Mouse (Mus musculus) embryonic facial prominence, embryonic 11.5 days (tissue): Measurements from ENCODE around the gene Ilkap. TPM values are rescaled to one million over a fixed set of nuclear protein-coding genes. Genes with fewer than 3 reads are reported as not detected.
A peak's percentile ranks its signal among the peaks of the same experiment; 100 is the strongest.

Experiments
- ATAC-seq: fragments of 200-750 bp; cut with Nextera tagmentation; replicated peaks from 2 replicates; pipeline ENCODE4 v1.8.0; 2017; ENCODE audit warnings: low read depth; ENCODE audit not compliant: insufficient number of reproducible peaks, low FRiP score, low TSS enrichment
- DNase-seq: peaks from one replicate; pipeline ENCODE4 v3.0.0-alpha.2; 2015; ENCODE audit warnings: low spot score
- H3K27ac ChIP-seq: fragments of 300-500 bp; sonication (generic); replicated peaks from 2 replicates; pipeline ENCODE4 v1.5.1; 2014; ENCODE audit warnings: mild to moderate bottlenecking, low read depth, low read length, control low read depth
- H3K27me3 ChIP-seq: fragments of 300-500 bp; sonication (generic); 2 replicates; pipeline ENCODE4 v1.6.1; 2014; ENCODE audit warnings: mild to moderate bottlenecking, low read length, moderate library complexity, mixed read lengths; ENCODE audit not compliant: control insufficient read depth, insufficient read depth
- H3K36me3 ChIP-seq: fragments of 300-500 bp; sonication (generic); replicated peaks from 2 replicates; pipeline ENCODE4 v1.6.1; 2014; ENCODE audit warnings: low read depth, mild to moderate bottlenecking, low read length, moderate library complexity, mixed read lengths; ENCODE audit not compliant: control insufficient read depth, insufficient read depth
- H3K4me1 ChIP-seq: fragments of 300-500 bp; sonication (generic); 2 replicates; pipeline ENCODE4 v1.6.1; 2014; ENCODE audit warnings: low read length, mixed read lengths; ENCODE audit not compliant: control insufficient read depth, insufficient read depth
- H3K4me2 ChIP-seq: fragments of 300-500 bp; sonication (generic); 2 replicates; pipeline ENCODE4 v1.6.1; 2014; ENCODE audit warnings: low read depth, mild to moderate bottlenecking, control low read depth, low read length, moderate library complexity
- H3K4me3 ChIP-seq: fragments of 300-500 bp; sonication (generic); 2 replicates; pipeline ENCODE4 v1.5.1; 2014; ENCODE audit warnings: low read depth, low read length, control low read depth
- H3K9ac ChIP-seq: fragments of 300-500 bp; sonication (generic); replicated peaks from 2 replicates; pipeline ENCODE4 v1.6.1; 2014; ENCODE audit warnings: mild to moderate bottlenecking, control low read depth, low read length
- H3K9me3 ChIP-seq: fragments of 300-500 bp; sonication (generic); replicated peaks from 2 replicates; pipeline ENCODE4 v1.6.1; 2016; ENCODE audit warnings: mild to moderate bottlenecking, low read length, inconsistent platforms, mixed read lengths; ENCODE audit not compliant: control insufficient read depth
- WGBS: fragments of 180-500 bp; shearing (Covaris S2); extraction: QIAGEN DNeasy Blood & Tissue Kit; methylation state at CpG from one replicate; pipeline ENCODE4 v1.1.7; 2014; 5-methylcytosine and 5-hydroxymethylcytosine counted together
- polyA plus RNA-seq: library from polyadenylated mRNA; unstranded; fragments of >200 nt; fragmentation: Nextera tagmentation; extraction: Ambion mirVana; gene quantifications from 2 replicates; pipeline ENCODE4 v1.2.1, GENCODE M21; 2014

Gene Ilkap
- polyA plus RNA-seq, 1 experiment from 2014 or later: 178 TPM

DNA sequence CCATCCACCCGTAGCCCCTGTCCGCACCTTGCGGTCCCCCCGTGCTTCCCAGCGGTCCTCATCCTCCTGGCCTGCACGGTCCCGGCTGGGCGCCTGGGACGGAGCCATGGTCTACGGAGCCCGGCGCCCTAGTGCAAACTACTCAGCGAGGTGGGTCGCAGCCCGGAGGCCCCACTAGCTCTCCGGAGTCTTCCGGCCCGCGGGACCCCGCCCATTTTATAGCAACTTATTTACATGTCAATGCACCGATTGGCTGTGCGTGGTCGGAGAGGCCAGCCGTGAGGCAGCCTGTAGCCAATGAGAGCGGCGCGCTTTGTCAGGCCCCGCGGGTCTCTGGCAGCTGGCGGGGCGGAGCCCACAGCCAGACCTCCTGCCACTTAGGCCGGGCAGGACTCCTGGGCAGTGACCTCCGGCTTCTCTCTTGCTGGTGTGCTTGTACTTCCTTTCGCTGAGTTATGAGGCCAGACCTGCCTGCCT lies 14.5 kb upstream of the Ilkap start:
- H3K4me2 ChIP-seq: peak overlapping the region; percentile 95
- ATAC-seq (peak; percentile 91), DNase-seq (peak; percentile 98)
- WGBS: under 1% methylated on average over 34 of the region's 34 CpGs
- H3K4me3 ChIP-seq: peak overlapping the region; percentile 80
- peaks cover 4% of the 10 kb centered on the region; the same call in 1 of the 2 replicates for H3K4me1 ChIP-seq
- H3K27me3 ChIP-seq: no peaks in the 10 kb centered on the region
- H3K27ac ChIP-seq: peak overlapping the region; percentile 63
- peak overlapping the region; percentile 84 for H3K9ac ChIP-seq
- no peaks in the 10 kb centered on the region for H3K9me3 ChIP-seq
- H3K36me3 ChIP-seq: no peaks in the 10 kb centered on the region; the same call in 1 of the 2 replicates

DNA sequence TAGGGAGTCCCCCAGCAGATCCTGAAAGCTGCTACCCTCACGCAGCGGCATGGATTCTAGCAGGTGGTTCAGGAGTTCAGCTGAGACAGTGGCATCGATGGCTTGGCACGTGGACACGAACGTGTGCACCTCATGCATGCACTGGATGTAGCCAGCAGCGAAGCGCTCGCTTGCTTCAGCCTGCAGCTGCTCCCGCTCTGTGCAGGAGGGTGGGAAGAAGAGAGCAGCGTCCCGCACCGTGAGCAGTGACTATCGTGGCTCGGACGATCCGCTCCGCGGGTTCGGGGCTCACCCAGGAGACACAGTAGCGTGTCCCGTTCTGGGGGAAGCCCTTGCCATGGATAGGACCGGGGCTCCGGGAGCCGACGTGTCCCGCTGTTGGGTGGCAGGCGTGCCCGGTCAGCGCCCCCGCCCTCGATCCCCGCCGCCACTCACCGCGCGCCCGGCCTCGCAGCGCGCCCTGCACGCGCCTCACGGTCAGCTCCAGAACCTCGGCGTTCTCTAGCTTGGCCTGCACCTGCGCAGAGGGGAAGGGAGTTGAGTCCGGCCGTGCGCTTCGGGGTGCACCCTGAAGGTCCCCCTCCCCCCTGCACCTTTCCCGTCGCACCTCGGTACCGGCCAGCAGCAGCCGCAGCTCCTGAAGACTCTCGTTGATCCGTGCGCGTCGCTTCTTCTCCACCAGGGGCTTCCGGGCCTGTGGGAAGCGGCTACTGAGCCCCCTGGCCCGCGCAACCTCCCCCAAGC lies 13.8 kb upstream of the Ilkap start:
- Histone ChIP-seq H3K4me1 (peaks cover 4% of the 10 kb centered on the region; the same call in 1 of the 2 replicates), H3K4me2 (peak overlapping the region; percentile 95), H3K9ac (peak overlapping the region; percentile 84), H3K36me3 (no peaks in the 10 kb centered on the region; the same call in 1 of the 2 replicates), H3K9me3 (no peaks in the 10 kb centered on the region), H3K27ac (peak overlapping the region; percentile 63), H3K4me3 (peak overlapping the region; percentile 80), H3K27me3 (no peaks in the 10 kb centered on the region)
- 6% methylated on average over 56 of the region's 65 CpGs for WGBS
- peak; percentile 68 for DNase-seq
- peak; percentile 11 for ATAC-seq

GRCm38 (mm10) chr1:91411631-91412285 lies 13.1 kb upstream of the Ilkap start:
- H3K4me2 ChIP-seq: peak overlapping the region; percentile 95
- H3K4me1 ChIP-seq: peaks cover 4% of the 10 kb centered on the region; the same call in 1 of the 2 replicates
- 65% methylated on average over 8 of the region's 8 CpGs for WGBS
- DNase-seq: no peak
- peak overlapping the region; percentile 84 for H3K9ac ChIP-seq
- H3K9me3 ChIP-seq: no peaks in the 10 kb centered on the region
- ATAC-seq: no peak
- H3K4me3 ChIP-seq: peak overlapping the region; percentile 80
- no peaks in the 10 kb centered on the region; the same call in 1 of the 2 replicates for H3K36me3 ChIP-seq
- H3K27ac ChIP-seq: no peak overlapping the region
- H3K27me3 ChIP-seq: no peaks in the 10 kb centered on the region

GRCm38 (mm10) chr1:91407819-91408218 lies 9.2 kb upstream of the Ilkap start:
- H3K4me1 ChIP-seq: peaks cover 4% of the 10 kb centered on the region; the same call in 1 of the 2 replicates
- DNase-seq: no peak
- WGBS: 86% methylated on average over 4 of the region's 4 CpGs
- H3K4me2 ChIP-seq: no peak overlapping the region
- no peak for ATAC-seq
- no peak overlapping the region for H3K4me3 ChIP-seq
- H3K9ac ChIP-seq: no peak overlapping the region
- H3K36me3 ChIP-seq: no peaks in the 10 kb centered on the region; the same call in 1 of the 2 replicates
- H3K27me3 ChIP-seq: no peaks in the 10 kb centered on the region
- no peak overlapping the region for H3K27ac ChIP-seq
- no peaks in the 10 kb centered on the region for H3K9me3 ChIP-seq

GRCm38 (mm10) chr1:91405406-91406169 lies 7.0 kb upstream of the Ilkap start:
- Histone ChIP-seq H3K9ac (no peak overlapping the region), H3K36me3 (no peaks in the 10 kb centered on the region)
- 62% methylated on average over 23 of the region's 23 CpGs for whole genome bisulfite sequencing

GRCm38 (mm10) chr1:91404976-91405375 lies 6.4 kb upstream of the Ilkap start:
- no peak overlapping the region for H3K4me2 ChIP-seq
- H3K4me3 ChIP-seq: no peak overlapping the region
- no peaks in the 10 kb centered on the region for H3K4me1 ChIP-seq
- WGBS: 28% methylated on average over 1 of the region's 1 CpGs
- no peak for ATAC-seq
- H3K27ac ChIP-seq: no peak overlapping the region
- H3K9ac ChIP-seq: no peak overlapping the region
- no peaks in the 10 kb centered on the region for H3K36me3 ChIP-seq
- DNase-seq: no peak
- no peaks in the 10 kb centered on the region for H3K27me3 ChIP-seq
- no peaks in the 10 kb centered on the region for H3K9me3 ChIP-seq

More at GRCm38 (mm10) chr1:91405406-91406169, 7.0 kb upstream of the Ilkap start:
- no peaks in the 10 kb centered on the region for H3K4me1 ChIP-seq
- H3K4me2 ChIP-seq: no peak overlapping the region
- DNase-seq: no peak
- no peaks in the 10 kb centered on the region for H3K27me3 ChIP-seq
- no peak overlapping the region for H3K4me3 ChIP-seq
- no peak for ATAC-seq
- no peaks in the 10 kb centered on the region for H3K9me3 ChIP-seq
- no peak overlapping the region for H3K27ac ChIP-seq

DNA sequence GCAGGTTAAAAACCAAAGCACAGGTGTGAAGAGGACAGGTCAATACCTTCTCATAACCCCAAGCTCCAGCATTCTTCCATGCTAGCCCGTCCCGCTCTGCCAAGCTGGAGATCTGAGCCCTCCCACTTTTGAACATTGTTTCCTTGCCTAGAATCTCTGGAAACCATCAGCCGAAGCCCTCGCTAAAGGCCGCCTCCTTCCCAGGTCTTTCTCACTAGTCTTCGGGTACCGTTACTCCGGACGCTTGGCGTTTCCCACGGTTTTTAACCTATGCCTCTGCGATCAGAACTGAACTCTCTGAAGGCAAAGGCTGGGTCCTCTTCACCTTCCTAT lies 722 bp downstream of the Ilkap start:
- peak overlapping the region; percentile 79 for H3K4me2 ChIP-seq
- H3K4me1 ChIP-seq: no peaks in the 10 kb centered on the region
- no peak overlapping the region; the same call in 1 of the 2 replicates for H3K27ac ChIP-seq
- H3K9ac ChIP-seq: peak overlapping the region; percentile 94
- no peaks in the 10 kb centered on the region for H3K27me3 ChIP-seq
- WGBS: 0% methylated on average over 12 of the region's 12 CpGs
- no peaks in the 10 kb centered on the region for H3K9me3 ChIP-seq
- peak overlapping the region; percentile 54 for H3K4me3 ChIP-seq
- DNase-seq: no peak
- ATAC-seq: no peak
- H3K36me3 ChIP-seq: no peaks in the 10 kb centered on the region
